ENCODE assay signal across 13 mouse cellular contexts in genomic region chr1:73930411-73931134, GRCm38 (mm10).
DNase-seq lines count a peak whose midpoint lies in the region; ATAC-seq and TF ChIP-seq lines count a peak whose summit lies in the region.
"Had no signal": no experiment of that assay in that cellular context is flagged by ENCODE, and none has a peak within 500 bp of the region (broad histone marks: within the 10 kb centered on the region; RNA-seq: fewer than 3 reads in every experiment).

No protein-coding gene starts in this region.

- H3K4me2 ChIP-seq in kidney, embryonic 14.5 days (replicated peaks; ENCODE audit: low read depth, low read length) = no peak overlapping the region
- H3K4me2 ChIP-seq in forebrain, embryonic 16.5 days (ENCODE audit: low read length) = no peak overlapping the region
- H3K4me2 ChIP-seq: limb, embryonic 12.5 days had no signal

- H3K9me3 ChIP-seq in kidney, embryonic 14.5 days (ENCODE audit: control insufficient read depth, low read length) = no peaks in the 10 kb centered on the region
- no peaks in the 10 kb centered on the region for H3K9me3 ChIP-seq in forebrain, embryonic 16.5 days (ENCODE audit: control insufficient read depth, low read length)
- H3K9me3 ChIP-seq: limb, embryonic 12.5 days had no signal

- no peak overlapping the region for H3K4me3 ChIP-seq in liver, adult 2 months (ENCODE audit: insufficient read depth, low read depth, low read length)
- H3K4me3 ChIP-seq in kidney, embryonic 14.5 days (ENCODE audit: low read length) = no peak overlapping the region
- H3K4me3 ChIP-seq in forebrain, embryonic 16.5 days (replicated peaks; ENCODE audit: low read length) = no peak overlapping the region
- H3K4me3 ChIP-seq: limb, embryonic 12.5 days had no signal

- ATAC-seq in kidney, embryonic 14.5 days (ENCODE audit: low FRiP score, low TSS enrichment) = peak; percentile 17; the same call in 1 of the 2 replicates
- no peak for ATAC-seq in forebrain, embryonic 16.5 days
- ATAC-seq: hindbrain, postnatal 0 days had no signal

- peak overlapping the region; percentile 88 for H3K27ac ChIP-seq in liver, adult 2 months (replicated peaks; ENCODE audit: insufficient read depth, low read depth, low read length)
- no peak overlapping the region for H3K27ac ChIP-seq in kidney, embryonic 14.5 days (ENCODE audit: low read depth, low read length)
- no peak overlapping the region for H3K27ac ChIP-seq in forebrain, embryonic 16.5 days (ENCODE audit: low read length)
- H3K27ac ChIP-seq: hindbrain, postnatal 0 days; limb, embryonic 12.5 days had no signal

- DNase-seq in liver, adult 2 months (ENCODE audit: extremely low read depth, low read depth, low spot score) = peak; percentile 66
- DNase-seq in liver = no peak
- DNase-seq in brain, adult 2 months (ENCODE audit: low read depth, low spot score) = peak; percentile 62
- peak; percentile 44 for DNase-seq in naive thymus-derived CD4-positive, alpha-beta T cell, adult 2 months (ENCODE audit: low read depth)
- no peak for DNase-seq in right cerebral cortex, postnatal 4 days
- DNase-seq: cerebellum, postnatal 25 days; layer of hippocampus, postnatal 36 days; right cerebral cortex, postnatal 14 days; thymus, postnatal 25 days had no signal

- TF ChIP-seq CTCF in liver, adult 2 months (IDR thresholded peaks at IDR 0.05; ENCODE audit: low read depth, low read length) = no peak

- peaks cover 11% of the 10 kb centered on the region; the same call in 1 of the 2 replicates for H3K36me3 ChIP-seq in liver, adult 2 months (ENCODE audit: control insufficient read depth, insufficient read depth, low read length)
- H3K36me3 ChIP-seq in kidney, embryonic 14.5 days (ENCODE audit: control insufficient read depth, insufficient read depth, low read length) = peaks cover 16% of the 10 kb centered on the region
- no peaks in the 10 kb centered on the region for H3K36me3 ChIP-seq in forebrain, embryonic 16.5 days (ENCODE audit: control insufficient read depth, insufficient read depth)

- WGBS in liver, adult 2 months = 39% methylated on average over 8 of the region's 8 CpGs
- WGBS in kidney, embryonic 14.5 days = 59% methylated on average over 8 of the region's 8 CpGs
- WGBS in forebrain, embryonic 16.5 days = 91% methylated on average over 8 of the region's 8 CpGs

- no peaks in the 10 kb centered on the region for H3K79me2 ChIP-seq in liver, adult 2 months (ENCODE audit: control insufficient read depth, insufficient read depth, low read length)

- H3K4me1 ChIP-seq in liver, adult 2 months (ENCODE audit: control insufficient read depth, insufficient read depth, low read length) = peaks cover 47% of the 10 kb centered on the region
- peaks cover 34% of the 10 kb centered on the region for H3K4me1 ChIP-seq in kidney, embryonic 14.5 days (ENCODE audit: control insufficient read depth, insufficient read depth, low read length)
- H3K4me1 ChIP-seq in forebrain, embryonic 16.5 days (replicated peaks; ENCODE audit: control insufficient read depth, insufficient read depth, low read length) = no peaks in the 10 kb centered on the region; the same call in 1 of the 2 replicates
- H3K4me1 ChIP-seq: limb, embryonic 12.5 days had no signal

- no peaks in the 10 kb centered on the region for H3K27me3 ChIP-seq in liver, adult 2 months (ENCODE audit: control insufficient read depth, insufficient read depth, low read length)
- no peaks in the 10 kb centered on the region for H3K27me3 ChIP-seq in kidney, embryonic 14.5 days (ENCODE audit: control insufficient read depth, insufficient read depth, low read length)
- H3K27me3 ChIP-seq in forebrain, embryonic 16.5 days (replicated peaks; ENCODE audit: control insufficient read depth, insufficient read depth, low read length) = no peaks in the 10 kb centered on the region
- H3K27me3 ChIP-seq: limb, embryonic 12.5 days had no signal

- no peak for TF ChIP-seq POLR2A in liver, adult 2 months (IDR thresholded peaks at IDR 0.05; ENCODE audit: extremely low read depth, insufficient read depth, low read length)

- no peak overlapping the region; the same call in 1 of the 2 replicates for H3K9ac ChIP-seq in liver, adult 2 months (ENCODE audit: low read depth, low read length)
- no peak overlapping the region for H3K9ac ChIP-seq in kidney, embryonic 14.5 days (ENCODE audit: low read depth, low read length)
- H3K9ac ChIP-seq in forebrain, embryonic 16.5 days (replicated peaks; ENCODE audit: low read depth, low read length) = no peak overlapping the region
- H3K9ac ChIP-seq: limb, embryonic 12.5 days had no signal

Comparison
In these comparisons a context has a peak if more than half of its experiments do, and no peak if none do; other contexts are left out.
1. DNase-seq: peak in liver, adult 2 months (single experiment), brain, adult 2 months (single experiment) and naive thymus-derived CD4-positive, alpha-beta T cell, adult 2 months (single experiment); none in liver (single experiment) and right cerebral cortex, postnatal 4 days (single experiment).